Mouse (Mus musculus): ENCODE measurements around the gene Cd6. TPM values are rescaled to one million over a fixed set of nuclear protein-coding genes. Genes with fewer than 3 reads are reported as not detected.

Gene Cd6
- 0.29 and 0.40 TPM in 2 replicates for polyA plus RNA-seq (2015; fragmentation: Nextera tagmentation; extraction: Ambion mirVana)

DNA sequence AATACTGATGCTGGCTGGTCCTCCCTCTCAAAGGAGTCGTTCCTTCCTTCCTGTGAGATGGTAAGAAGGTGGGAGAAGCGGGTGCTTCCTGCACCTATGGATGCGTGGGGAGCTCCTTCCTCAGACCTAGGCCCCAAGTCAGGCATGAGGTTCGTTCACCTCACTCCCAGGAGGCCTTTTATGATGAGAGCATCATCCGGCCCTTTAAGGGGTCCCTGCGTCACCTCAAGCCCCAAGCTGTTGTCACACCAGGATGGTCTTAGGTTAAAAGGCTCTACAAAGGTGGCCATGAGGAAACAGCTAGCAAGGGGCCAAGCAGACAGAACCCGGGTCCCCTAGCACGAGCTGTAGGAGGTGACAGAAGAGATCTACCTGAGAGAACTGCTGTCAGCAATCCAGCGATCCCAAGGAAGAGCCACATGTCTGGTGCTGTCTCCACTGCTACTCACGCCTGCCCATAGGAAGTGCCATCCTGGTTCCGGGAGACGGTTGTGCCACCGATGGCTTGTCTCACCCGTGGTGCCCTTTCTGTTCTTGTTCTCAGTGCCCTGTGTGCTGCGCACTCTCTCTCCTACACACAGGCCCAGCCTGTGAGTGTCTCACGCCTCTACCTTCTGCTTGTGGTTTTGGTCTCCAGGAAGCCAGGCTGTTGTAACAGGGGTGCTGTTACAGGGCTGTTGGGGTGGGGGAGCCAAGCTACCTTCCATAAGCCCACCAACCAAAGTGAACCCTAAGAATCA is at the start of gene Cd6:
Gene Cd6 (minus strand): TSS at position 623 of the 740 bp plus-strand sequence.

GRCm38 (mm10) chr19:10869886-10870527 is 40.1 kb upstream of the Cd6 start, which contains the start of gene Tmem132a:
Gene Tmem132a, minus strand, starts transcription at chr19:10869940.

DNA sequence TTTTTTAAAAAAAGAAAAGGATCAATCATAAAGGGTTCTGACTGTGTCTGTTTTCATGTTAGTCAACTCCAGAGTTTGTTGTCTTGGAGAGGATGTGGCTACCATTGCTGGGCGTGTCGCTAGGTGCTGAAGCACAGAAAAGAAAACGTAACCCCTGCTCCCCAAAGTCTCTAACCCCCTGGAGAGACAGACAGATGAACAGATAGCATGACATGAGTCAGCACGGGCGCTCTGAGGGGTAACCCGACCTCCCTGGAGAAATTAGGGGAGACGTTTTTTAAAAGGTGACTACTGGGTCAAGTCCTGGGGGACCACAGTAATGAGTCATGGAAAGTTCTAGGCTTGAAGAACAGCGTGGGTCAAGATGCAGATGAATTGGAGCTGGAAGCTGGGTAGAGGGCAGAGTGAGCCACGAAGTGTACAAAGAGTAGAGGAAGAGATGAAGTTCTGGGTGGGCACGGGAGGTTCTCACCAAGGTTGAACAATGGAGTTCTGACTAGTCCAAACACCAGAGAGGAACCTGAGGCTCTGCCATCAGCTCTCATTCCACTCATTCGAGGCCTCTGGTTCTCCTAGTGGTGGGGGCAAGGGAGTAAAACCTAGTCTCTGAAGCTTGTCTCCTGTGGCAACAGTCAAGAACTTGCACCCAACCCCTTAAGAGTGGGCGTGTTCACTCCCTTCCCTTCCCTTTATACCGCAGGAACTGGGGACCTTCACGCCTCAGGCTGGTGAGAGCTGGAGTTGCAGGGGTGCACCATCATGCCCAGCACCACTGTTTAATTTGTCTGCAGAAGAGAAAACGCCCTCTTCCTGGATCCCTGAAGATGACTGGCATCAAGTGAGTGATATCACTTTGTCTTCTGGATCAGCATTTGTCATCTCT is 9.4 kb upstream of the Cd6 start, which contains the start of gene Slc15a3:
Gene Slc15a3 (plus strand): TSS at position 718 of the 883 bp plus-strand sequence.

Other genes starting within 250 kb of the Cd6 start
- 127 and 136 TPM in 2 replicates for gene Ddb1, start 224.7 kb downstream of the Cd6 start, polyA plus RNA-seq (2015; fragmentation: Nextera tagmentation; extraction: Ambion mirVana)
- 4.8 and 5.8 TPM in 2 replicates for gene Tkfc, start 224.4 kb downstream of the Cd6 start, polyA plus RNA-seq (2015; fragmentation: Nextera tagmentation; extraction: Ambion mirVana)
- gene Vwce, start 195.8 kb downstream of the Cd6 start, polyA plus RNA-seq (2015; fragmentation: Nextera tagmentation; extraction: Ambion mirVana), result 0.35 and 1.0 TPM in 2 replicates
- gene Pga5, start 152.0 kb downstream of the Cd6 start, polyA plus RNA-seq (2015; fragmentation: Nextera tagmentation; extraction: Ambion mirVana), result 0.45 and 1.4 TPM in 2 replicates
- gene Vps37c, start 141.3 kb downstream of the Cd6 start, polyA plus RNA-seq (2015; fragmentation: Nextera tagmentation; extraction: Ambion mirVana), result 14.7 and 15.2 TPM in 2 replicates
- 0.32 and 0.67 TPM in 2 replicates for gene Cd5, start 91.1 kb downstream of the Cd6 start, polyA plus RNA-seq (2015; fragmentation: Nextera tagmentation; extraction: Ambion mirVana)
- 4.9 and 6.8 TPM in 2 replicates for gene Slc15a3, start 9.7 kb upstream of the Cd6 start, polyA plus RNA-seq (2015; fragmentation: Nextera tagmentation; extraction: Ambion mirVana)
- gene Tmem132a, start 39.9 kb upstream of the Cd6 start, polyA plus RNA-seq (2015; fragmentation: Nextera tagmentation; extraction: Ambion mirVana), result 6.8 and 8.2 TPM in 2 replicates
- gene Tmem109, start 51.9 kb upstream of the Cd6 start, polyA plus RNA-seq (2015; fragmentation: Nextera tagmentation; extraction: Ambion mirVana), result 26.2 and 34.8 TPM in 2 replicates
- gene Prpf19, start 65.2 kb upstream of the Cd6 start, polyA plus RNA-seq (2015; fragmentation: Nextera tagmentation; extraction: Ambion mirVana), result 27.0 and 27.9 TPM in 2 replicates
- not detected in 2 replicates for gene Zp1, start 90.6 kb upstream of the Cd6 start, polyA plus RNA-seq (2015; fragmentation: Nextera tagmentation; extraction: Ambion mirVana)
- gene Ptgdr2, start 107.1 kb upstream of the Cd6 start, polyA plus RNA-seq (2015; fragmentation: Nextera tagmentation; extraction: Ambion mirVana), result 0.05 TPM in 1 of 2 replicates, not detected in the other
- 17.8 and 18.3 TPM in 2 replicates for gene Ccdc86, start 119.2 kb upstream of the Cd6 start, polyA plus RNA-seq (2015; fragmentation: Nextera tagmentation; extraction: Ambion mirVana)
- not detected in 2 replicates for gene Ms4a10, start 144.6 kb upstream of the Cd6 start, polyA plus RNA-seq (2015; fragmentation: Nextera tagmentation; extraction: Ambion mirVana)
- gene Ms4a15, start 163.2 kb upstream of the Cd6 start, polyA plus RNA-seq (2015; fragmentation: Nextera tagmentation; extraction: Ambion mirVana), result not detected in 2 replicates
- not detected in 2 replicates for gene Ms4a18, start 188.0 kb upstream of the Cd6 start, polyA plus RNA-seq (2015; fragmentation: Nextera tagmentation; extraction: Ambion mirVana)